Mouse (Mus musculus) MEL (cell line): Measurements from ENCODE around the gene Macrod2.

Source experiments
- CHD2 ChIP-seq: IDR thresholded peaks from 2 replicates; pipeline ENCODE4 v1.6.1; 2011; ENCODE audit warnings: low read length, improper control_type of control experiment
- CTCF ChIP-seq, 3 experiments: IDR thresholded peaks in 2 of 3; conservative IDR thresholded peaks in 1 of 3; 2 replicates each; pipeline ENCODE4 v1.5.1; 2011 to 2012; ENCODE audit warnings: low read length in 3 of 3, low read depth in 2 of 3, mild to moderate bottlenecking in 2 of 3, improper control_type of control experiment in 1 of 3, inconsistent platforms in 1 of 3, mixed read lengths in 1 of 3, moderate library complexity in 1 of 3; ENCODE audit not compliant: control insufficient read depth in 1 of 3, insufficient read depth in 1 of 3, poor library complexity in 1 of 3, severe bottlenecking in 1 of 3
- MYC ChIP-seq: IDR thresholded peaks from 2 replicates; pipeline ENCODE4 v1.6.1; 2011; ENCODE audit warnings: low read depth, mild to moderate bottlenecking, low read length, improper control_type of control experiment, moderate library complexity
- POLR2A ChIP-seq, 2 experiments: IDR thresholded peaks; 2 replicates each; pipeline ENCODE4 v1.6.1; 2011 to 2012; ENCODE audit warnings: low read length in 2 of 2, mild to moderate bottlenecking in 2 of 2, control low read depth in 1 of 2, improper control_type of control experiment in 1 of 2, low read depth in 1 of 2, moderate library complexity in 1 of 2; ENCODE audit not compliant: control insufficient read depth in 1 of 2, insufficient read depth in 1 of 2, poor library complexity in 1 of 2
- UBTF ChIP-seq: IDR thresholded peaks from 2 replicates; pipeline ENCODE4 v1.6.1; 2012; ENCODE audit warnings: low read depth, mild to moderate bottlenecking, inconsistent platforms, low read length, improper control_type of control experiment, moderate library complexity, borderline replicate concordance; ENCODE audit not compliant: insufficient read depth
- USF1 ChIP-seq: IDR thresholded peaks from 2 replicates; pipeline ENCODE4 v1.6.1; 2014; ENCODE audit warnings: low read depth, mild to moderate bottlenecking, inconsistent platforms, low read length, improper control_type of control experiment, moderate library complexity

GRCm38 (mm10) chr2:142335103-142335999 is 1940.2 kb downstream of the Macrod2 start:
- TF ChIP-seq CHD2 (no peak), CTCF (IDR thresholded peaks at IDR 0.05 in 2 of 3, conservative IDR thresholded peaks at IDR 0.05 in 1 of 3; ENCODE audit: control insufficient read depth in 1 of 3, insufficient read depth in 1 of 3, low read depth in 2 of 3, low read length in 3 of 3, poor library complexity in 1 of 3, severe bottlenecking in 1 of 3) (no peak), USF1 (no peak), POLR2A (IDR thresholded peaks at IDR 0.05; ENCODE audit: control insufficient read depth in 1 of 2, insufficient read depth in 1 of 2, low read depth in 1 of 2, low read length in 2 of 2, poor library complexity in 1 of 2) (no peak), MYC (no peak), UBTF (no peak)
